Mouse (Mus musculus) neutrophil, adult 59 days (primary cell): ENCODE data around the gene Klhl41. TPM values are rescaled to one million over a fixed set of nuclear protein-coding genes. Genes with fewer than 3 reads are reported as not detected.

Experiments
- total RNA-seq, 2 experiments: library from RNA; stranded (reverse); gene quantifications; 1 replicate in 1 of 2; 2 replicates in 1 of 2; pipeline ENCODE4 v1.2.4; 2023

Klhl41 gene
- total RNA-seq, result under 1 TPM in 1 of 2 experiments, not detected in 1; 0.29 TPM

DNA sequence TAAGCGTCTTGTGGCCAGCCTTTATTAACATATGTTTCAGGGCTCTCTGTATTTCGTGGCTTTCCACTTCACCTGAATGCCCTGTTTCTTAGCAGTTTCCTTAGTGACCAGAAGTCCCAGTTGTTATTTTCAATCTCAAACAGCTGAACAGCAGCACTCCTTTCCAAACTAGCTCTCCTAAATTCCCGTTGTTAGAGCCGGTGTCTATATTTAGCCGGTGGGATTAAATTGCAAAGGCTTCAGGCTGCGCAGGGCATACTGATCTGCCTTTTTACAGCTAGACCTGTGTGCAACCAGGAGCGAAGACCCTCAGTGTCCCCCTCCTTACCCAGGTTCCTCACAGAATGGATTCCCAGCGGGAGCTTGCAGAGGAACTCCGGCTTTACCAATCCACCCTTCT lies at the start of gene Klhl41:
Gene Klhl41, plus strand, starts transcription at position 268 of the 400 bp plus-strand sequence.

GRCm38 (mm10) chr2:69646726-69647490 lies 23.0 kb upstream of the Klhl41 start, which contains the start of gene Bbs5:
TSS of gene Bbs5 (plus strand) at chr2:69647171.

DNA sequence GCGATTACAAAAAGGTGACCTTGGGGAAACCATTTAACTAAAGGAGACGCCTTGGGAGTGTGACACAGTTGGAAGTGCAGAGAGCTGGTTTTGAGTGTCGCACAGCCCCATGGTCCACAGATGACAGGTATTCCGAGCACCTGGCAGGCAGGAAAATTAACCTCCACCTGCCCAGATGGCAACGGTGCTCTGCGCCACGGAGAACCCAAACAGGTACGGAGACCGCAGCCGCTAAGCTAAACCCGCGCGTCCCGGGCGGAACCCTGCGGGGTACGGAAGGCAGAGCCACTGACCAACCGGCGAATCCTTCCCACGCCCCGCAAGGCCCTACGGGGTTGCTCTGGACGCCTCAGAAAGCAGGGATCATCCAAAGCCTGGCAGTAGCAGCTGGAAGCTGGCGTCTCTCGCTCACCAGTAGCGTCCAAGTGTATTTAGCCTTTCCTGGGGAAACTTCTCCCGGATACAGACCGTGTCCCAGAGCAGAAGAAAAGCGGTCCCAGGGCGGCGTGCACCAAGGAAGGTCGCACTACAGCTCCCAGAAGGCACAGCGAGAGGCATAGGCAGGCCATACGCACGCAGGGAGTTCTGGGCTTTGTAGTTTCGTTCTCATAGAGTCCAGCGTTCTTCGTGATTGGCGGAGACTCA lies 43.2 kb downstream of the Klhl41 start, which contains the start of gene Fastkd1:
Gene Fastkd1, minus strand, starts transcription at position 536 of the 645 bp plus-strand sequence.

DNA sequence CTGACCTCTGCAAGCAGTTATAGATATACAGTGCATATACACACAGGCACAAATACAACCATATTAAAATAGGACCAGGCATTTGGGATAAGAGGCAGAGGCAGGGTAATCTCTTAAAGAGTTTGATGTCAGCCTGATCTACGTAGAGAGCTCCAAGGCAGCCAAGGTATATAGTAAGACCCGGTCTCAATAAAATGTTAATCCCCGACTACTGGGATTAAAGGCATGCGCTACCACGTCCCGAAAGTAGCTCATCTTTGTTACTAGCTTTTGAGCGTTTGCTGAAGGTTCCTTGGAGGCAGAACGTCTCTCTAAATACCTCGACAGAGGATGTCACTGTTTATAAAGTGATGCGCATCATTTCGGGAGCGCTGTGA lies 52.3 kb downstream of the Klhl41 start, which contains the start of gene Ppig:
Gene Ppig, plus strand, starts transcription at position 273 of the 377 bp plus-strand sequence.

Other genes starting within 250 kb of the Klhl41 start
- not detected for gene Lrp2, start 84.1 kb upstream of the Klhl41 start, total RNA-seq
- gene Bbs5, start 22.9 kb upstream of the Klhl41 start, total RNA-seq, result under 1 TPM in 1 of 2 experiments, not detected in 1; 0.76 TPM
- 1 to 10 TPM; 3.4 to 4.9 TPM for gene Fastkd1, start 43.4 kb downstream of the Klhl41 start, total RNA-seq
- gene Ppig, start 52.4 kb downstream of the Klhl41 start, total RNA-seq, result 10 to 100 TPM; 55.9 to 60.3 TPM
- 1 to 10 TPM in 1 of 2 experiments, under 1 TPM in 1; 0.49 to 1.8 TPM for gene Ccdc173, start 119.5 kb downstream of the Klhl41 start, total RNA-seq
- 10 to 100 TPM; 14.6 to 19.8 TPM for gene Phospho2, start 119.5 kb downstream of the Klhl41 start, total RNA-seq
- 1 to 10 TPM; 4.5 to 6.5 TPM for gene Klhl23, start 151.8 kb downstream of the Klhl41 start, total RNA-seq
- gene Ssb, start 191.4 kb downstream of the Klhl41 start, total RNA-seq, result 10 to 100 TPM; 70.5 to 90.0 TPM
- gene Mettl5, start 215.5 kb downstream of the Klhl41 start, total RNA-seq, result 1 to 10 TPM; 9.5 to 9.7 TPM
- gene Ubr3, start 227.1 kb downstream of the Klhl41 start, total RNA-seq, result 10 to 100 TPM; 42.0 to 46.3 TPM